Mouse (Mus musculus): ENCODE measurements around the gene Fry.

DNA sequence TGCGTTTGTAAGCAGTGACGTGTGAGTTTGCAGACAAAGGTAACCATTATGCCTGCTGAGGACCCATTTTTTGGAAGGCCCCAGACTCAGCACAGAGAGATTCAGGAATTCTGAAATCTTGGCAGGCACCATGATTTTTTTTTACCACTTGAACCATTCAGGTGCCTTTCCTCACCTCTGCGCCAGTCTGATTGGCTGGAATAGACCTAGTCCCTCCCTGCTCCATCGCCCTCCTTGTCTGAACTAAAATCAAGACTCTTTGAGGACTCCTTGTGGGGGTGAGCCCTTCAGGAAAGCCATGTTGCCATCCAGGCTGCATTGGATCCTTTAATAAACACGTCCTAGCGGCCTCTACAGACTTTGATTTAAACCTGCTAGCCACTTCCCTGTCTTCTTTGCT is 103.4 kb downstream of the Fry start:
- TF ChIP-seq CTCF (IDR thresholded peaks at IDR 0.05; ENCODE audit: borderline replicate concordance, insufficient read depth, low read length) (no peak), POLR2A (IDR thresholded peaks at IDR 0.05; ENCODE audit: low read depth, low read length) (no peak)

Measured in embryonic fibroblast, embryonic 13.5 days (primary cell).